Mouse (Mus musculus): ENCODE measurements at regions not wholly inside any gene's neighbourhood (a gene's known extent, or its start where the extent isn't known, plus 50 kb on each side); places are given as distances from the start of the nearest gene placed in this dataset.

DNA sequence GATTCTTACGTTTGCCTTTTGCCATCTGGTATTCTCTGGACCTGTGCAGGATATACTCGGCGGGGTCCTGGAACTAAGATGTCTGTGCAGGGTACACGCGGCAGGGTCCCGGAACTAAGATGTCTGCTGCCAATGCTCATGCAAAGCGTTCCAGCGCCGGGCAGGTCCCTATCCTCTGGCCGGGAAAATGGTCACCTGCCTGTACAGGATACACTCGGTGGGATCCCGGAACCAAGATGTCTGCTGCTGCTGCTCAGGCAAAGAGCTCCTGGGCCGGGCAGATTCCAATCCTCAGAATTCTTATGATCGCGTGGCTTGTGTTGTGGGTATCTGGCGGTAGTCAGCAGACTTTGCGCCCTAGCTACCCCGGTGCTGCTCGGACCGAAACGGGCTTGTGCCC, 61.0 kb upstream of the Esp38 start:
- in situ Hi-C loops (cut with MboI; ENCODE audit: low pct_unique_long_range_greater_than_20kb in 1 of 2, low sequenced_read_pairs in 2 of 2, unreplicated experiment in 1 of 2): loop anchor here in 1 of 2 experiments (25.0 kb wide), 1 partner anchor 102 kb away; no protein-coding TSS in a partner anchor

All from mouse embryonic stem cell (cell line).